Mouse (Mus musculus) neural tube, embryonic 11.5 days (tissue): ENCODE measurements around the gene Ivd. TPM values are rescaled to one million over a fixed set of nuclear protein-coding genes. Genes with fewer than 3 reads are reported as not detected.
A peak's percentile ranks its signal among the peaks of the same experiment; 100 is the strongest.

Experiments used
- ATAC-seq: fragments of 200-750 bp; cut with Nextera tagmentation; 2 replicates; pipeline ENCODE4 v1.8.0; 2017; ENCODE audit warnings: moderate number of reproducible peaks, mild to moderate bottlenecking, moderate TSS enrichment, moderate library complexity; ENCODE audit not compliant: insufficient read depth, low FRiP score, low TSS enrichment
- DNase-seq: peaks from one replicate; pipeline ENCODE4 v3.0.0-alpha.2; 2015; ENCODE audit warnings: low spot score
- H3K27ac ChIP-seq: fragments of 300-500 bp; sonication (generic); 2 replicates; pipeline ENCODE4 v1.5.1; 2014; ENCODE audit warnings: low read depth, mild to moderate bottlenecking, low read length
- H3K27me3 ChIP-seq: fragments of 300-500 bp; sonication (generic); 2 replicates; pipeline ENCODE4 v1.6.1; 2014; ENCODE audit warnings: mild to moderate bottlenecking, low read length, mixed read lengths; ENCODE audit not compliant: control insufficient read depth, insufficient read depth
- H3K36me3 ChIP-seq: fragments of 300-500 bp; sonication (generic); 2 replicates; pipeline ENCODE4 v1.6.1; 2014; ENCODE audit warnings: mild to moderate bottlenecking, low read length, moderate library complexity, mixed read lengths; ENCODE audit not compliant: control insufficient read depth, insufficient read depth
- H3K4me1 ChIP-seq: fragments of 300-500 bp; sonication (generic); 2 replicates; pipeline ENCODE4 v1.6.1; 2014; ENCODE audit warnings: low read length, mixed read lengths; ENCODE audit not compliant: control insufficient read depth, insufficient read depth
- H3K4me2 ChIP-seq: fragments of 300-500 bp; sonication (generic); 2 replicates; pipeline ENCODE4 v1.6.1; 2014; ENCODE audit warnings: low read depth, mild to moderate bottlenecking, moderate library complexity
- H3K4me3 ChIP-seq: fragments of 300-500 bp; sonication (generic); 2 replicates; pipeline ENCODE4 v1.5.1; 2014; ENCODE audit warnings: low read depth, low read length
- H3K9ac ChIP-seq: fragments of 300-500 bp; sonication (generic); 2 replicates; pipeline ENCODE4 v1.6.1; 2014; ENCODE audit warnings: mild to moderate bottlenecking, low read length
- H3K9me3 ChIP-seq: fragments of 300-500 bp; sonication (generic); 2 replicates; pipeline ENCODE4 v1.6.1; 2016; ENCODE audit warnings: low read length; ENCODE audit not compliant: control insufficient read depth
- WGBS: fragments of 180-500 bp; shearing (Covaris S2); extraction: QIAGEN DNeasy Blood & Tissue Kit; methylation state at CpG from one replicate; pipeline ENCODE4 v1.1.7; 2014; 5-methylcytosine and 5-hydroxymethylcytosine counted together
- polyA plus RNA-seq: library from polyadenylated mRNA; unstranded; fragments of >200 nt; fragmentation: Nextera tagmentation; extraction: Ambion mirVana; gene quantifications from 2 replicates; pipeline ENCODE4 v1.2.1, GENCODE M21; 2014

The Ivd gene
- polyA plus RNA-seq, 1 experiment from 2014 or later = 53.0 TPM

DNA sequence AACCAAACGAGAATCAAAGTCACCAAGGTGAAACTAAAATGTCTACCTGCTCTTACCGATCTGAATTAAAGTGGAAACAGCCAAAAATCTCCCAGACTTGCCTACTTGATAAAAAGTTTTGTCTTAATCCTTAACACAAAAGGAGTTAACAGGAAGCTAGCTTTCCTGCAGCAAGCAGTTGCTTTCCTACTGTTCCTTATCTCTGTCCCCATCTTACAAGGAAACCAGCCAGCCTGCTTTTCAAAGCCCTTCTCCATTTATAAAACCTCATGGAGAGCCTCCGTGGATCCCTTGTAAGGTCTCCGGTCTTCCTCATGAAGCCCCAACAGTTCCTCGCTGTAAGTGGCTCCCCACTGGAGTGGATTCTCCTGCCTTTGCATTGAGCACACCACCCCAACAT, 23.4 kb upstream of the Ivd start:
- no peaks in the 10 kb centered on the region; the same call in 1 of the 2 replicates for H3K36me3 ChIP-seq
- H3K9ac ChIP-seq = no peak overlapping the region
- 64% methylated on average over 5 of the region's 5 CpGs for WGBS
- no peak for ATAC-seq
- no peak overlapping the region for H3K27ac ChIP-seq
- no peak overlapping the region for H3K4me3 ChIP-seq
- no peaks in the 10 kb centered on the region for H3K9me3 ChIP-seq
- no peak for DNase-seq
- no peaks in the 10 kb centered on the region for H3K27me3 ChIP-seq
- H3K4me1 ChIP-seq = no peaks in the 10 kb centered on the region
- H3K4me2 ChIP-seq = no peak overlapping the region

DNA sequence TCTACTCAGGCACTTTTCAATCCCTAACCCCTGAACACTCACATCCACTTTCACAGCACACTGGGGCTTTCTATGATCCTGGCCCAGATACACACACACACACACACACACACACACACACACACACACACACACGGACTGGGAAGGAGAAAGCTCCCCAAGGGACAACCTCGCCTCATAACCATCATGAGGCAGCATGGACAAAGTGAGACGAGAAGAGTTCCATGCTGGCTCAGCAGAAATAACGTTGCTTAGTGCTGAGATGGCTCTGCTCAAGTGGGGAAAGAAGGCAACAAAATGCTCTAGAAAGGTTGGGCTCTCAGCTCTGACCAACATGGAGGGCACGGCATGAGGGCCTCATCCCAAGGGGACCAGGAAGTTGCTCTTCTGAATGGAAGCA, 20.6 kb upstream of the Ivd start:
- H3K9ac ChIP-seq = no peak overlapping the region
- no peak for DNase-seq
- no peaks in the 10 kb centered on the region for H3K36me3 ChIP-seq
- no peak overlapping the region for H3K27ac ChIP-seq
- no peaks in the 10 kb centered on the region for H3K27me3 ChIP-seq
- 69% methylated on average over 5 of the region's 5 CpGs for WGBS
- no peak for ATAC-seq
- H3K4me2 ChIP-seq = no peak overlapping the region
- H3K4me1 ChIP-seq = no peaks in the 10 kb centered on the region
- H3K9me3 ChIP-seq = no peaks in the 10 kb centered on the region
- H3K4me3 ChIP-seq = no peak overlapping the region

DNA sequence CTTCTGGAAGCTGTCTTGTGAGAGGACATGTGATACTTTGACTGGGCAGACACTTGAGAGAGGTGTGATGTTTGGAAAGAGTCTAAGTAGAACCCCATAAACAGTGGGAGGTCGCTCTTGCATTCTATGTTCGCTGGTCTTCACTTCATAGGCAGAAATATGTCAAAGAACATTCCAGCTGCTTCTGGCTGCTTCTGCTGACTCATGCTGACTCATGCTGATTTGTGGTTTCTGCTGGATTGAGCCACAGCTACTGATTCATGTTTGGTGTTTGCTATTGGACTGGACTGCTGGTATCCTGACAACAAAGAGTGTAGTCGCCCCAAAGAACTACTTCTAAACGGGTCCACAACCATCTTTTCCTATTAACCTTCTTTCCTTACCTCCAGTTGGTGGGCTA, 20.0 kb upstream of the Ivd start:
- Histone ChIP-seq H3K4me3 (no peak overlapping the region), H3K27ac (no peak overlapping the region), H3K36me3 (no peaks in the 10 kb centered on the region), H3K9me3 (no peaks in the 10 kb centered on the region), H3K4me2 (no peak overlapping the region), H3K9ac (no peak overlapping the region), H3K27me3 (no peaks in the 10 kb centered on the region), H3K4me1 (no peaks in the 10 kb centered on the region)
- 87% methylated on average over 4 of the region's 4 CpGs for WGBS
- ATAC-seq = no peak
- DNase-seq = no peak

DNA sequence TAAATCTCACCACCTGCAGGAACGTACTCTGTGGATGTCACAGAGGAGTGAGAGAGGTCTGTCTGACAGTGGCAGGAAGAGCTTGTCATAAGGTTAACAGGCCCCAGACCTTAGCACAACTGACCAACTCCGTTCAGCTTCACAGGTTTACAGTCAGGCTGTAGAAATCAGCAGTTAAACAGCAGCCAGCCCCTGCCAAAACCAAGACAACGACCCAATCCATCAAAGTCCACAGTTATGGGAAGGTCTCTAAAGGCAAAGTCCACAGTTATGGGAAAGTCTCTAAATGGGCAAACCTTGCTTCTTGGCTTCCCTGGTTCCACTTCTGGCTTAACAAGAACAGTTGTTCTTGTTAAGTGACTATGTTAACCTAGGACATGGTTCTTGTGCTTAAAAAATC, 17.3 kb upstream of the Ivd start:
- no peaks in the 10 kb centered on the region for H3K27me3 ChIP-seq
- ATAC-seq (no peak), DNase-seq (no peak)
- H3K36me3 ChIP-seq = no peaks in the 10 kb centered on the region
- H3K4me3 ChIP-seq = no peak overlapping the region
- WGBS = 76% methylated on average over 3 of the region's 3 CpGs
- H3K4me1 ChIP-seq = no peaks in the 10 kb centered on the region
- no peak overlapping the region for H3K27ac ChIP-seq
- H3K4me2 ChIP-seq = no peak overlapping the region
- H3K9me3 ChIP-seq = no peaks in the 10 kb centered on the region
- no peak overlapping the region for H3K9ac ChIP-seq

DNA sequence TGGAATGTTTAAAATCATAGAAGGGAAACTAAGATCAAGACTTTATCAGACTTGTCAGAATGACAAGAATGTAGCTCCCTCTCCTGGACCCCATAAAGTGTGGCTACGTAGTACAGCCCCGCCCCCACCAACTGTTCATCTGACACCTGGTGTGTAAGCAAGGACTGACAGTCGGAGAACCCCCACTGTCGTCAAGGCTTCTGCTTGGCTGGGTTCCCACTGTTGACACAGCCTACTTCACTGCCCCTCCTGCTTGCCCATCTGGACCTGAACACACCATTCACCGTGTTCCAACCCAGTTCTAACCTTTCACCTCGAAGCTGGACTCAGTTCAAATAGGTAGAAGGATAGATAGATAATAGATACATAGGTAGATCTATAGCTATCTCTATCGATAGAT, 15.5 kb upstream of the Ivd start:
- Histone ChIP-seq H3K9me3 (no peaks in the 10 kb centered on the region), H3K4me1 (no peaks in the 10 kb centered on the region), H3K9ac (no peak overlapping the region), H3K27ac (no peak overlapping the region), H3K4me2 (no peak overlapping the region), H3K27me3 (no peaks in the 10 kb centered on the region), H3K4me3 (no peak overlapping the region), H3K36me3 (no peaks in the 10 kb centered on the region)
- WGBS = 55% methylated on average over 7 of the region's 7 CpGs
- no peak for DNase-seq
- ATAC-seq = no peak

DNA sequence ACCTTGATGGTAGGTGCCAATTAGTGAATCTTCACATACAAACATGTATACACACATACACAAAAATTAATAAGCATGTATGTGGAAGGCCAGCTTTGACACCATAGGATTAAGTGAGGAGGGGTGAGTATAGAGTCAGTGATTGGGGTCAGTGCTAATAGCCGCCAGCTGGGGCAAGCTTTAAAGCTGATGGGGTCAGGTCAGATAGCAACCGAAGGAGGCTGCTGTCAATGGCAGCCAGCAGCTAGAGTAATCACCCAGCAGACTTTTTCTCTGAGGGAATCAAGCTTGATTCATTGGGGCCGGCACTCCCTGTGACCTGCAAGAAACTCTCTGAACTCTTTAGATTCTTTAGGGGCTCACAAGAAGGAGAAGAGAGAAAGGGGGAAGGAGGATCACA, 10.0 kb upstream of the Ivd start:
- no peaks in the 10 kb centered on the region for H3K36me3 ChIP-seq
- no peak overlapping the region for H3K27ac ChIP-seq
- H3K9ac ChIP-seq = no peak overlapping the region
- H3K9me3 ChIP-seq = no peaks in the 10 kb centered on the region
- no peaks in the 10 kb centered on the region for H3K27me3 ChIP-seq
- DNase-seq = no peak
- 17% methylated on average over 3 of the region's 3 CpGs for WGBS
- H3K4me2 ChIP-seq = no peak overlapping the region
- no peak for ATAC-seq
- H3K4me3 ChIP-seq = no peak overlapping the region
- H3K4me1 ChIP-seq = no peaks in the 10 kb centered on the region

DNA sequence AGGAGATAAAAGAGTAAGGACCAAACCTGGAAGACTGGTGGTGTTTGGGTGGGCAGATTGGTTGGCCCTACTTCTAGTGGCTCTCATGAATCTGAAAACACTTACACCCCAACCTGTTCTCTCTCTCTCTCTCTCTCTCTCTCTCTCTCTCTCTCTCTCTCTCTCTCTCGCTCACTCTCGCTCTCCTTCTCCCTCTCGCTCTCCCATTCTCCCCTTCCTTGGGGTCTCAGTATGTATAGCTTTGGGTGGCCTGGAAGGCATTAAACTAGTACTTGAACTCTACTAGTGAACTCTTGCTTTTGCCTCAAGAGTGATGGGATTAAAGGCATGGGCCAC, 554 bp downstream of the Ivd start:
- no peak for DNase-seq
- H3K27ac ChIP-seq = no peak overlapping the region
- 45% methylated on average over 3 of the region's 3 CpGs for WGBS

DNA sequence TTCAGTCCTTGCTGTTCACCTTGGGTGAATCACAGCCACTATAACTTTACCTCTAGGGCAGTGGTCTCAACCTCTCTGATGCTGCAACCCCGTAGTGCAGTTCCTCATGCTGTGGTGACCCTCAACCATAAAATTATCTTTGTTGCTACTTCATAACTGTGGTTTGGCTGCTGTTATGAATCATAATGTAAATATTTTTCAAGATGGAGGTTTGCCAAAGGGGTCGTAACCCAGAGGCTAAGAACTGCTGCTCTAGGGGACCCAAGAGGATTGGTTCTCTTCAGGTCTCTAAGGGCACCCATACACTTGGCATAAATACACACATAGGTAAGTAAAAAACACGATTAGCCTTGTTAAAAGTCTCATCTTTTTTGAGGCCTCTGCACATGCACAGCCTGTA, 8.8 kb downstream of the Ivd start:
- DNase-seq = no peak
- H3K9me3 ChIP-seq = no peaks in the 10 kb centered on the region
- WGBS = 92% methylated on average over 3 of the region's 3 CpGs
- no peak overlapping the region for H3K4me3 ChIP-seq
- no peak for ATAC-seq
- H3K4me1 ChIP-seq = no peaks in the 10 kb centered on the region
- no peak overlapping the region for H3K27ac ChIP-seq
- no peak overlapping the region for H3K9ac ChIP-seq
- H3K4me2 ChIP-seq = no peak overlapping the region
- H3K27me3 ChIP-seq = no peaks in the 10 kb centered on the region
- peaks cover 2% of the 10 kb centered on the region for H3K36me3 ChIP-seq

More for the DNA sequence above, 554 bp downstream of the Ivd start:
- ATAC-seq = no peak
- Histone ChIP-seq H3K4me1 (peaks cover 9% of the 10 kb centered on the region; the same call in 1 of the 2 replicates), H3K36me3 (no peaks in the 10 kb centered on the region), H3K4me3 (peak overlapping the region; percentile 66), H3K4me2 (peak overlapping the region; percentile 87), H3K9me3 (no peaks in the 10 kb centered on the region), H3K9ac (peak overlapping the region; percentile 79), H3K27me3 (no peaks in the 10 kb centered on the region)

DNA sequence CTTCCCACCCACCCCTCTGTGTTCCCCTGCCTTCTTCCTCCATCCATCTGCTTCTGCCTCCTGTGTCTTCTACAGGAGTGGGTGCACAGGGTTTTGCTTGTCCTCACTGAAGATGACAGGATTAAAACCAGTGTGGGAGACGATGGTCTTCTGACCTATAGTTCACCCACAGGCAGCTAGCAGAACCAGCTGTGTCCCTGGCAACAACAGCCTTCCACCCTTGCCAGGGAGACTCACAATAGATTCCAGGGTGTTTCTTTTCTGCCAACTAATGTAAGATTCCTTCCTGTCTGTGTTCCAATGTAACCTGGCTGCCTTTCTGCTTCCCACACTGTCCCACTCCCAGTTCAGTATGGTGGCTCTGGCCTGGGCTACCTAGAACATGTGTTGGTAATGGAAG, 9.3 kb downstream of the Ivd start:
- Histone ChIP-seq H3K27me3 (no peaks in the 10 kb centered on the region), H3K4me1 (no peaks in the 10 kb centered on the region), H3K27ac (no peak overlapping the region), H3K9ac (no peak overlapping the region), H3K4me3 (no peak overlapping the region), H3K9me3 (no peaks in the 10 kb centered on the region), H3K36me3 (peaks cover 2% of the 10 kb centered on the region), H3K4me2 (no peak overlapping the region)
- DNase-seq (no peak), ATAC-seq (no peak)
- WGBS = 80% methylated on average over 1 of the region's 1 CpGs
